Mouse (Mus musculus): ENCODE data around the gene Ppp1r17.

Ppp1r17 gene

DNA sequence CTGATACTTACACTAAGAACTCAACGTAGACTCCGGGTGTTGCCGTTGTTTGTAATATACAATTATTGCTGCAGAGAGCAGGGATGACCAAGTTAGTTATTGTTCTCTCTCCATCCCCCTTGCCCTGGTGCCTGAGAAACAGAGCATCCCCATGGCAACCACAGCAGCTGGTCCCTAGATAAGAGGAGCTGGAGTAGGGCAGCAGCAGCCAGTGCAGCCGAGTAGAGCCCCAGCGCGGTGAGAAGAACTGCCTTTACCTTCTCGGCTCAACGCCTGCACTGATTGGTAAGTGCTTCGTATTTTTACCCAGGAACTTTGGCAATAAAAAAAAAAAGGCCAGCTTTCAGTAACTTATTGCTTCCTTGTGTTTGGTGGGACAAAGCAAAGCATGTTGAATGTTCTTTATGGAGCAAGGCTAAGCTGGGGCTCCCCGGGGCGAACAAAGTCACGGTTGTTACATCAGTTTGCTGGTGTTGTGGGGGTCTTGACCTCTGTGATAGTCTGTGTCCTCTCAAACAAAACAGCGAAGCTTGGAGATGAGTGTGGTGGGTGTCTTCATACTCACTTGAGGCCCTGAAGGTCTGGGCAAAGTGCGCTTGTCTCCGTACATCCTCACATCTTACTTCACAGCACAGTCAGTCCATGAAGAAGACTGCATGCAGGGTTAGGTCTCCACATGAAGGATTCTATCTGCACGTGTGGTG is at the start of gene Ppp1r17:
Ppp1r17 (plus strand) TSS at position 207 of the 704 bp plus-strand sequence.
- no peak for TF ChIP-seq GATA4 (IDR thresholded peaks at IDR 0.05; ENCODE audit: insufficient replicate concordance, low read length)

DNA sequence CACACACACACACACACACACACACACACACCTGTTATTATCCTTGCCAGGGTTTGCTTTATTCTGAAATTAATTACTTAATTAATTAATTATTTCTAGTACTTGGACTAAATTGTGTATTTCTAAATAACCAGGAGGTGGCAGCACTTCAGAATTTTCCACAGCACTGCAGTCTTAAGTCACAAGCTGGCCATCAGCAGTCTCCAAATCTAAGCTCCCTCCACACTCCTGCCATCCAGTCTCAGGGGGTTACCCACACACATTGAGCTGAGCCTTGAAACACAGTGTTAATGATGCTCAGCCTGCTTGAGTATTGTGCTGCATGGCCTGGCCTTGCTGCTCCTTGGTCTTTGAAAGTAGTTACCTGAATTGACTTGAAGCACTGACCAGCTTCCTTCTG is 44.3 kb upstream of the Ppp1r17 start:
- no peak for TF ChIP-seq GATA4 (IDR thresholded peaks at IDR 0.05; ENCODE audit: insufficient replicate concordance, low read length)

DNA sequence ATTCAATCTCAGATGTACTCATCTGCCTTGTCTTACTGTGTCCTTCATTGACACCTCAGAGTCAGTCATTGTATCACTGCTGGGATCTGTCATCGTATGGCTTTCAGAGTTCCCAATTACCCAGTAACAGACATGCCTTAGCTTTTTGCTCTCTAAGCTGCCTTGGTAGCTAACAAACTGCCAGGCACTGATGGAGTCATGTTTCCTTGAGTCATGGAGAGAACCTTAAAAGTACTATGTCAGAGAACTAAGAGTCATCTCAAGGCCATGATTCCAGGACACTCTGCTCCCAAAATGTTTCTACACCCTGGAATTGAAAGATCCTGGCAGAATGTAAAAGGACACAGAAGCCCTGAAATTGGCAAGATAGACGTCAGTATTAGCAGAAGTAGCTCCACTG is 37.5 kb upstream of the Ppp1r17 start:
- TF ChIP-seq GATA4 (IDR thresholded peaks at IDR 0.05; ENCODE audit: insufficient replicate concordance, low read length): no peak

DNA sequence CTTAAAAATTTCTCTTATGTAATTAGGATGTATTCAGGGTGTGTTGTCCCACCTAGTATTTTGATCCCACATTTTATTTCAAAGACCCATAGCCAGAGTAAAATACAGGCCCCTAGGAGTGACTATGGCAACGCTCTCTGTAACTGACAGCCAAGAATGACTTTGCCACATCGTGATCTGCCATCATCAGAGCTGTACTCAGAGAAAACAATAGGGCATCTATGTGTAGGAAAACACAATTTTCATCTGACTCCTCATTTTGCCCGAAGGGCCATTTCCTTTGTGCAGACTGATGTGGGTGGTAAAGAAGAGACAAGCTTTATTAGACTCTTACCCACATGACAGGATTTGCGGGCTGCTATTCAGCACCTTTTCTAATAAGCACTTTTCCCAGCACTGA is 8.6 kb upstream of the Ppp1r17 start:
- no peak for TF ChIP-seq GATA4 (IDR thresholded peaks at IDR 0.05; ENCODE audit: insufficient replicate concordance, low read length)

DNA sequence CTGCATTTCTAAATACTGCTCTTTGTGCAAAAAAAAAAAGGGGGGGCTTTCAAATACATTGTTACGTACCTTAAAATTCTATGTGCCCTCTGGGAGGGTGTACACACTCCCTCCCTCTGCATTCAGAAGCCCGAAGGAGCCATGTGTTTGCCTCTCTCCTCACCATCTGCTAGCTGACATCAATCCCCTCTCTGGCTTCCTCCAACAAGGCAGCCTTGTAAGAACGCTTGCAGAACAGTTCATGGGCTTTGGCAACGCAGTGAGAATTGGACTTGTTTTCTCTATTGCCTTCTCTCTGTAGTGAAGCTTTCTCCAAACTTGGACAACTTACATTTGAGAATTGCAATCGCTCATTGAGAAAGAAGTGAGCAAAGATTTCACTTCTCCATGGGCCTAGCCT is 4.9 kb upstream of the Ppp1r17 start:
- no peak for TF ChIP-seq GATA4 (IDR thresholded peaks at IDR 0.05; ENCODE audit: insufficient replicate concordance, low read length)

DNA sequence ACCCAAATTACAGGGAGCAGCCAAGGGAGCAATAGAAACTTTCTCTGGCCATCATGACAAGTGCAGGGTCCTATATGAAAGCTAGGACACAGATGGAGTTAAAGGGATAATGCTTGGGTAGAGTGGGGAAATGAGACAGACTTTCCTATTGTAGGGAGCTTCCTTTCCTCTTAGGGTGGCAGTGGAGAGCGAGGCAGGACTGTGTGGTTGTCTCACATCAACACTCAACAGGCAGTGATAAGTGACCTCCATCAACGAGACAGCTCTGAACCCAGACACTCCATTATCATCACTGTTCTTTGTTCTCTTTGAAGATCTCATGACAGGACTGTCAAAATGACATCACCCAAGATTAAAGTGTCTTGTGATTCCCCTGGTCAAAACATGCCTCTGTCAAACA is 2.3 kb downstream of the Ppp1r17 start:
- TF ChIP-seq GATA4 (IDR thresholded peaks at IDR 0.05; ENCODE audit: insufficient replicate concordance, low read length): no peak

DNA sequence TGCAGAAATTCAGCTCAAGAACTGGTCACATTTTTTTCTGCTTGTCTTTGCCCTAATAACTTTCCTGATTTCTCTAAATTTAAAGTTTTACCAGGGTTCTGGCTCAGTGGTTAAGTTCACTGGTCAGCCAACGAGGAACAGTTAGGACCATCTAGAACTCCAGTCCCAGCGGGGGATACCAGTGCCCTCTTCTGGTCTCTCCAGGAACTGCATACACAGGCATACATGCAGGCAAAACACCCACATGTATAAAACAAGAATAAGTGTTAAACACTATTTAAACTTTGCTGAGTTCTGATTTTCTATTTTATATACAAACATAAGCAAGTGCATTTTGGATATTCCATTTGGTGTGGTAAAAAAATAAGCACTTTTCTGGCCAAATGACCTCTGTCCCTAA is 8.2 kb downstream of the Ppp1r17 start:
- no peak for TF ChIP-seq GATA4 (IDR thresholded peaks at IDR 0.05; ENCODE audit: insufficient replicate concordance, low read length)

DNA sequence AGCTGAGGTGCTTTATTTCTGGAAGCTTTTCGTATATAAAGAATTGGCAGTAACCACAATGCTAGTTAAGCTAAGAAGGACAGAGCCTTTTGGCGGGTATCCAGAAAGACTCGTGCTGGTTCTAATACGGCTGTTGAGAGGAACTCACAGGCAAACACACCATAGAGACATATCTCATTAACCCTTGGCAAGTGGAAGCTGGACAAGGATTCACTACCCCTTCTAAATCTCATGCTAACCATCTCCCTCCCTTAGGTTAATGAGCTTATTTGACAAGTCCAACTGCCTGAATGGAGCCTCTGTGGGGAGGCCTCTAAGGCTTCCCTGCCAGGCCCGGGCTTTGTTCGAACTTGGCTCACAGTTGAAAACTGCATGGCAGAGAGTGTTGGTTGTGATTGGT is 10.0 kb downstream of the Ppp1r17 start:
- TF ChIP-seq GATA4 (IDR thresholded peaks at IDR 0.05; ENCODE audit: insufficient replicate concordance, low read length): no peak

DNA sequence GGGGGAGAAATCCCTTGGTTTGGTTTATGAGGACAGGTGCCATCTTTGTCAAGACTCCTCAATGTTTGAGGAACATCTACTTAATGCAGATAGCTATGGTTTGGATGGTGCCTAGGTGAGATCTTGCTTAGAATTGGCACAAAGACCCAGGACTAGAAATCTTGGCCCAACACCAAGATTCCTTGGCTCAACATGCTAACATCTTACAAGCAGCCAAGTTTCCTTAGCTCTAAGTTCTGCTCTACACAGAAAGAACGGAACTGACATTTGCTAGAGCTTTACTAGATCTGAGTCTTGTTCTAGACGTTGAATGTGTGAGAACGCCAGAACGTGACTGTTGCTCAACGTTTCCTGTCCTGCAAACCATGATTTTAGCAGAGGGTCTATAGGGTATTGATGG is 10.7 kb downstream of the Ppp1r17 start:
- TF ChIP-seq GATA4 (IDR thresholded peaks at IDR 0.05; ENCODE audit: insufficient replicate concordance, low read length): no peak

DNA sequence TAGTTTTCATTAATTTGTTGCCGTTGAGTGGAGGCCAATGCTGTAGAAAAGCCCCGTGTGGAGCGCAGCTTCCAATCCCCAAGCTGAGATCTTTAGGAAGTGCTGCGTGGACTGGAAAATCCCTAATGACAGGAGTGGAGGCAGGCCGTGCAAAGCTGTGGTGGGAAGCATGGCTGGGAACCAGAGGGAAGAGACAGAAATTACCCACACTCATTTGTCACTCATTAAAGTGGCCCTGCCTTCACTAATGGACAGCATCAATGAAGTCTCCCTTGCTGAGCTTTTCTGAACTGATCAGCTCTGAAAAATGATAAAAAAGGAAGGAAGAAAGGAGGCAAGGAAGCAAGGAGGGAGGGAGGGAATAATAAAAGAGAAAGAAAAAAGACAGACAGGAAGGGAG is 12.7 kb downstream of the Ppp1r17 start:
- no peak for TF ChIP-seq GATA4 (IDR thresholded peaks at IDR 0.05; ENCODE audit: insufficient replicate concordance, low read length)

DNA sequence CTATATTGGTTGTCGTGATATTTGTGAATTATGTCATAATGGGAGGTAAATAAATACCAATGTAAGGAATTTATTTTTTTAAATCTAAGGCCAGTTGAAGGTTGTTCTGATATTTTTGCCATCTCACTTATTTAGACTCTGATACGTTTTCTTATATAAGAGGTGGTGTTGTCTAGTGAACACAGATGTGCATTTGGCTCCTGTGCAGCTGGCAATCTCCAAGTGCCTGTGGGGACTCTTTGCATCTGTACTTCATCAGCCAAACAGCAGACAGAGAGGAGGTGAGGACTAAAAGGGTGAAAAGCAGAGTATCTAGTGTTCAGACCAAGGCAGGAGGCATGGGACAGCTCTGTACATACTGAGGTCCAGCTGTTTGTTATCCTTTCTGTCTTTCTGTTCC is 14.9 kb downstream of the Ppp1r17 start:
- no peak for TF ChIP-seq GATA4 (IDR thresholded peaks at IDR 0.05; ENCODE audit: insufficient replicate concordance, low read length)

DNA sequence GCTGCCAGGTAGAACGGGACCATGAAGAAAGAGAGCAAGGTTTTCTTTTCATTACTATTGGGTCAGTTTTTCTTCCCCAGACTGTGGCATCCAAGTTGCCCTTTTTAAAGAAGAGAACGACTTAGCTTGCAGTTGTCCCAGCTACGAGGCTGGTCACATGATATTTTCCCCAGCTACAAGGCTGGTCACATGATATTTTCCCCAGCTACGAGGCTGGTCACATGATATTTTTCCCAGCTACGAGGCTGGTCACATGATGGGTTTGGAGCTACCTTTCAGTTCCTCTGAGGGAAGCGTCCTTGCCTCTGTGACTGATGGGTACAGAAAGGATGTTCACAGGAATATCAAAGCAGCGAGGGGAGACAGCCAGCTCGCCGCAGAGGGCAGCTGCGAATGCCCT is 17.8 kb downstream of the Ppp1r17 start:
- TF ChIP-seq GATA4 (IDR thresholded peaks at IDR 0.05; ENCODE audit: insufficient replicate concordance, low read length): no peak

DNA sequence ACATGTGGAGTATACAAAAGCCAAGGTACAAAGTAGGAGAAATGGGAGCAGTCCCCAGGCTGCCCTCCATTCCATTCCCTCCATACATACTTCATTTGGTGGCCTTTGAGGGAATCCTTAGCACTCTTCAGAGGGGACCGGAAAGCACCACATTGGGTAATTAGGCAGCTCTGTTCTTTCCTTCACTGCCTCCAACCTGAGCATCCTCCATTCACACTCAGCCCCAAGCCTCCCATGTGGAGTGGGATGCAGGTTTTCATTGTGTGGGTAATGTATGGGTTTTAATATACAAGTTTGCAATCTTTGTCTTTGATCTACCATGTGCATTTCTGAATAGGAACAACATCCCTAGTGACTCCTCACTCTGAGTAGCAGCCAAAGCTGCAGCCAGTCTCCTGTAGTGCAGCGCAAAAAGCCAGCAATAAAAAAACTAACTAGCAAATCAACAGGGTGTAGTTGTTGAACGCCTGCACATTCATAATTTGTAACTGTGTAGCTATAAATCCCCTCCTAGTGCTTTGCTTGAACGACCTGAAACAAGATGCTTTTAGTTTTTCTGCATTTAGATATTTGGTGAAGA is 22.3 kb downstream of the Ppp1r17 start:
- TF ChIP-seq GATA4 (IDR thresholded peaks at IDR 0.05; ENCODE audit: insufficient replicate concordance, low read length): no peak

DNA sequence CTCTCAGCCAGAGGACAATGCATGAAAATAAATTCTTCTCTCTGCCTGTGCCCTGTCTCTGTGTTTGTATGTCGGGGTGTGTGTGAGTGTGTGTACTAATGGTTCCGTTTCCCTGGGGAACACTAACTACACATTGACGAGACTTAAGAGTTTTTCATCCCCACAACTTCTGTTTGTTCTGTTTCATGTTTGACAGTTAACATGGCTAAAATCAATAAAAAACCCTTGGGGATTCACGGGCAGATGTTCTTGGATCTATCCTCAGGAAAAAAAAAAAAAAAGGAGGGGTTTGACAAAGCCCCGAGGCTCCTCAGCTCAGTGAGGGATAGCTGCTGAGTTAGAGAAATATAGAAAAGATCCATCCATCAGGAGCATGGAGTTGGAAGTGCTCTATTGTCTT is 27.0 kb downstream of the Ppp1r17 start:
- TF ChIP-seq GATA4 (IDR thresholded peaks at IDR 0.05; ENCODE audit: insufficient replicate concordance, low read length): no peak

DNA sequence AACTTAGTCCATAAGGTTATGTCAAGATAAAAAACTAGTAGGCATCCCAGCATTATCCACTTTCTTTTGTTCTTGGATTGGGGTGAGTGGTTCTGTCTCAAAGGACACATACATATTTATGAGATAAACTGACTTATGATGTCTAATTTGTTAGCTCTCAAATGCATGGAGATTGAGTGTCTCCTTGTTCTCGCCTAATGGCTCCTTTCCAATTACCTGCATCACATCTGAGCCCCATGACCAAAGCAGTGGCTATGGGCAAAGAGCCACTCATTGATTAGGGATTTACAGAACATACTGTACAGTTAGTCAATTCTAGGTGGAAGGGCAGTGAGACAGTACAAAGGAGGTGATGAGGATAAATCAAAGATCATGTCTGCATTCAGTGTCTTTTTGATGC is 27.4 kb downstream of the Ppp1r17 start:
- no peak for TF ChIP-seq GATA4 (IDR thresholded peaks at IDR 0.05; ENCODE audit: insufficient replicate concordance, low read length)

DNA sequence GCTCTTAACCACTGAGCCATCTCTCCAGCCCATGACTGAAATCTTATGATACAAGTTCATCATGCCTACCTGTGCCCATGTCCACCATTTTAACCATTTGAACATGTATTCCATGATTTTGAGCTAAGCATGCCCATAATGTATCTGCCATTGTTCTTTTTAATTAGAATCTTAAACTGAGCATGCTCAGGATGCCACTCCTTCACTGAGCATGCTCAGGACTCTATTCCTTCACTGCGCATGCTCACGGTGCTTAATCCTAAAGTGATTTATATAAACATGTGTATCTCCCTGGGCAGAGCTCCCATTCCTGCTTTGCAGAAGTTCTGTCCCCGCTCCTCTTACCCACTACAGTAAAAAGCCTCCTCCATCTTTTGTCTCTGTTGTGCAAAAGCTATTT is 31.3 kb downstream of the Ppp1r17 start:
- TF ChIP-seq GATA4 (IDR thresholded peaks at IDR 0.05; ENCODE audit: insufficient replicate concordance, low read length): no peak

DNA sequence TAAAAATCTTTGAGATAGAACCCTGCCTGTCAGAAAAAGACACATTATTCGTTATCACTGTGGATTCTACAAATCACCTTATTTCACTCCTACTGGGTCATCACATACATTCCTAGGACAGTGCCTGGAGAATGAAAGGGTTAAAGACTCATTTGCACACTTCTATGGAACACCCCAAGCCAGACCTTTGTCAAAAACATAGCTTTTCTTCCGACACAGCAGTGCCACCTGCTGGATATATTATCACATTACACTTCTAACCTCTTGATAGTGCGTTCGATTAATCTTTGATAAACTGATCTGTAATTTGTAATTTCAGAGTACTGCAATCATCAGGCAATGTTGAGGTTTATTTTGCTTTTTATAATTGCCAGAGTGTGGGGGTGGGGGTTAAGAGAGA is 31.8 kb downstream of the Ppp1r17 start:
- TF ChIP-seq GATA4 (IDR thresholded peaks at IDR 0.05; ENCODE audit: insufficient replicate concordance, low read length): no peak
